Mouse (Mus musculus) kidney, embryonic 16.5 days (tissue): Measurements from ENCODE around the gene 9930021J03Rik. TPM values are rescaled to one million over a fixed set of nuclear protein-coding genes. Genes with fewer than 3 reads are reported as not detected.

Experiments used
- ATAC-seq: fragments of 200-750 bp; cut with Nextera tagmentation; 2 replicates; pipeline ENCODE4 v1.8.0; 2017; ENCODE audit warnings: moderate TSS enrichment; ENCODE audit not compliant: low FRiP score, low TSS enrichment
- H3K27ac ChIP-seq: fragments of 300-500 bp; sonication (generic); 2 replicates; pipeline ENCODE4 v1.5.1; 2014; ENCODE audit warnings: low read length
- H3K27me3 ChIP-seq: fragments of 300-500 bp; sonication (generic); 2 replicates; pipeline ENCODE4 v1.6.1; 2014; ENCODE audit warnings: low read length, control low read depth, mixed read lengths; ENCODE audit not compliant: insufficient read depth
- H3K36me3 ChIP-seq: fragments of 300-500 bp; sonication (generic); 2 replicates; pipeline ENCODE4 v1.6.1; 2014; ENCODE audit warnings: low read length, control low read depth, mixed read lengths; ENCODE audit not compliant: insufficient read depth
- H3K4me1 ChIP-seq: fragments of 300-500 bp; sonication (generic); 2 replicates; pipeline ENCODE4 v1.6.1; 2014; ENCODE audit warnings: low read length, control low read depth, mixed read lengths; ENCODE audit not compliant: insufficient read depth
- H3K4me2 ChIP-seq: fragments of 300-500 bp; sonication (generic); replicated peaks from 2 replicates; pipeline ENCODE4 v1.6.1; 2014; ENCODE audit warnings: low read depth, low read length
- H3K4me3 ChIP-seq: fragments of 300-500 bp; sonication (generic); 2 replicates; pipeline ENCODE4 v1.5.1; 2014; ENCODE audit warnings: mild to moderate bottlenecking, low read length
- H3K9ac ChIP-seq: fragments of 300-500 bp; sonication (generic); replicated peaks from 2 replicates; pipeline ENCODE4 v1.6.1; 2014; ENCODE audit warnings: low read length
- H3K9me3 ChIP-seq: fragments of 300-500 bp; sonication (generic); 2 replicates; pipeline ENCODE4 v1.6.1; 2016; ENCODE audit warnings: low read length, control low read depth
- WGBS: fragments of 180-500 bp; shearing (Covaris S2); extraction: QIAGEN DNeasy Blood & Tissue Kit; methylation state at CpG from one replicate; pipeline ENCODE4 v1.1.7; 2014; 5-methylcytosine and 5-hydroxymethylcytosine counted together
- polyA plus RNA-seq: library from polyadenylated mRNA; unstranded; fragments of >200 nt; fragmentation: Nextera tagmentation; extraction: Ambion mirVana; gene quantifications from 2 replicates; pipeline ENCODE4 v1.2.1, GENCODE M21; 2015

Gene 9930021J03Rik
- polyA plus RNA-seq, 1 experiment from 2014 or later: 4.6 TPM

DNA sequence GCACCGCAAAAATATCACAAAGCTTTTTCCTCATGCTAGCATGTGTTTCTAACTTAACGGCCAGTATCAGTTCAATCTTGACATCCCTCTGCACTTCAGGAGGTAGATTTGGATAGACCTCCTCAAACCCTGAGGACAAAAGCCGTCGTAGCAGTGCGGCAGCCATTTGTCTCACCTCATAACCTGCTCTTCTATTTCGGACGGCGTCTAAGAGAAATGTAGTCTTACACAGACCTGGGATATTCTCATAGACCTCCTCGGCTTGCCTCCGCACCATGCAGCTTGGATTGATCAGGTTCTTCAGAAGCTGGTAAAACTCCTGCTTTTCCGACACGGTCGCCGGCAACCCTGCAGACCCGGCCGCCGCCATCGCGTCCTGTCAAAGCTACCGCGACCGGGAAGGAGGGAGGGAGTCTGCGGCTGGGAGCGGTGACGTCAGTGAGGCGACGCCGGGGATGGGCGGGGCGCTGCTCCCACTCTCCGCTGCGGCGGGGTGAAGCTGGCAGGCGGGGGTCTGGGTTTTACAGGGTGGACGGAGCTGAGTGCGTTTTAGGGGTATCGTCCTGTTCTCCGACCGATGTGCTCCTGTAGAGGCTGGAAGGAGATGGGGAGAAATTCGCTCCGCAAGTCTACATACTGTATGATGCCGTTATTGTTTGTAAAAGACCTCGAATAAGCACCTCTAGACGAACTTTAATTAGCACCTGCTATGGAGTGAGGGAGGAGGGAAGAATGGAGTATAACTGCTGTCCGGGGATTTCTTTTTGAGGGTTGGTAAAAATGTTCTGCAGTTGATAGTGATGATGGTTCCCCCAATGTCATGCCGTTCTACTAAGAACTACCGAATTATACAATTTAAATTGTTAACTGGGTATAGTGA is 7.0 kb upstream of the 9930021J03Rik start, which contains the start of gene Ranbp6:
TSS of gene Ranbp6 (minus strand) at position 394 of the 880 bp plus-strand sequence.
- no peaks in the 10 kb centered on the region for H3K27me3 ChIP-seq
- ATAC-seq: peak; percentile 97
- peak within 1 kb of the TSS; percentile 25; the same call in 1 of the 2 replicates for H3K27ac ChIP-seq
- H3K36me3 ChIP-seq: peaks cover 12% of the 10 kb centered on the region
- peak within 1 kb of the TSS; percentile 96 for H3K4me3 ChIP-seq
- under 1% methylated on average over 47 of the region's 47 CpGs for WGBS
- peaks cover 9% of the 10 kb centered on the region for H3K4me1 ChIP-seq
- H3K9me3 ChIP-seq: no peaks in the 10 kb centered on the region
- H3K4me2 ChIP-seq: peak within 1 kb of the TSS; percentile 78
- H3K9ac ChIP-seq: peak within 1 kb of the TSS; percentile 89

DNA sequence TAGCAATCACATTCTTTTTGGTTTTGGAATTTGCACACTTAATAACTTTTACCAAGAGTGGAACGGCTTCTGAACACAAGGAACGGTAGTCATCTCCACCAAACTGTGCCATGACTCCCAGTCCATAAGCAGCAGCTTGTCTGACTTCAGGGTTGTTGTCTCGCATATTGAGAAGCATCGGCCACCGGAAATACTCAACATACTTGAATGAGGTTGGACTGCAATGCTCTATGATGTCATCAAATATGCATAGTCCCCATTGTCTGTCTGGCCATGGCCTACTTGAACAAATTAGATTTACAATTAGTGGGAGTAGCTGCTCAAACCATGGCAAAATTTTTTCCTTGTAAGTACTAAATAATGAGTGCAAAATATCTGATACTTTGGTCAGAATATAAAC is 4.2 kb upstream of the 9930021J03Rik start:
- Histone ChIP-seq H3K4me1 (peaks cover 9% of the 10 kb centered on the region), H3K27me3 (no peaks in the 10 kb centered on the region), H3K27ac (no peak overlapping the region), H3K36me3 (peaks cover 12% of the 10 kb centered on the region), H3K4me3 (no peak overlapping the region), H3K4me2 (no peak overlapping the region), H3K9me3 (no peaks in the 10 kb centered on the region), H3K9ac (no peak overlapping the region)
- WGBS: 94% methylated on average over 5 of the region's 5 CpGs
- no peak for ATAC-seq

DNA sequence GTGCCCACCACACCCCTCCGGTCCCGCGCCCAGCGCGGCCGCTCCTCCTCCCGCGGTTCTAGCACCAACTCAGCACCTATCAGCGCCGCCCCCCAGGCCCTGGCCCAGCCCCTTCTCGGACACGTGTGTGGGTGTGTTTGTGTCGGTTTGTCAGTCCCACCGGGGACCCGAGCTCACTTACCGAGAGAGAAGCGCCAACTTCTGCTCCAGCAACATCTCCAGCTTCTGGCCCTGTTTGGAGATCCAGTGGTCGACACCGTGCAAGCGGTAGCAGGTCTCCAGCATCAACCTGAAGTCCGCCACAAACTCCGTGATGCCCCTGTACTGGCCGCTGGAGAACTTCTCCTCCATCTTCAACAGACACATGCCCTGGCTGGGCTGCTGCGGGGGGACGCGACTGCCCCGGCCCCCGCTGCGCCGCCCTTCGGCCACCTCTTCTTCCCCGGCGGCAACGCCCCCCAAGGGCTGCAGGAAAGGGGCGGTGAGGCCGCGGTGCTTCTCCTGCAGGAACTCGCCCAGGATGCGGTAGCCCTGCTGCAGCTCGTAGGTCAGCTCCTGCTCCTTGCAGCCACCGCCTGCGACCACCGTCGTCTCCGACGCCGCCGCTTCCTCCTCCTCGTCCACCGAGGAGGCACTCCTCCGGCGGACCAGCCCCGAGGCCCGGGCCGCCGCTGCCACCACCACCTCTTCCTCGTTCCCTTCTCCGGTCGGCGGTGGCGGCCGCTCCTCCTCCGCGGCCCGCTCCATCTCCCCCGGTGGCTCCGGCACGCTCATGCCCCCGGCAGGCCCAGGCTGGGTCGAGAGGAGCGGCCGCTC is 480 bp downstream of the 9930021J03Rik start:
- peaks cover 8% of the 10 kb centered on the region for H3K4me1 ChIP-seq
- H3K9ac ChIP-seq: peak overlapping the region; percentile 97
- peak overlapping the region; percentile 99 for H3K4me3 ChIP-seq
- H3K27me3 ChIP-seq: no peaks in the 10 kb centered on the region
- H3K27ac ChIP-seq: peak overlapping the region; percentile 92
- peaks cover under 1% of the 10 kb centered on the region for H3K36me3 ChIP-seq
- under 1% methylated on average over 53 of the region's 72 CpGs for WGBS
- peak; percentile 77 for ATAC-seq
- H3K4me2 ChIP-seq: peak overlapping the region; percentile 80
- H3K9me3 ChIP-seq: no peaks in the 10 kb centered on the region

- peaks cover 8% of the 10 kb centered on the region for H3K4me1 ChIP-seq
- H3K4me3 ChIP-seq: peak overlapping the region; percentile 37
- no peak for ATAC-seq
- H3K9ac ChIP-seq: 0 out of 2 replicates have a peak overlapping the region, but pooled peaks have one; percentile 44
- no peaks in the 10 kb centered on the region for H3K27me3 ChIP-seq
- no peak overlapping the region for H3K27ac ChIP-seq
- WGBS: 28% methylated on average over 3 of the region's 3 CpGs
- no peaks in the 10 kb centered on the region for H3K9me3 ChIP-seq
- H3K4me2 ChIP-seq: peak overlapping the region; percentile 80
- H3K36me3 ChIP-seq: no peaks in the 10 kb centered on the region
These were observed 1.8 kb downstream of the 9930021J03Rik start for GRCm38 (mm10) chr19:29803946-29804345.

DNA sequence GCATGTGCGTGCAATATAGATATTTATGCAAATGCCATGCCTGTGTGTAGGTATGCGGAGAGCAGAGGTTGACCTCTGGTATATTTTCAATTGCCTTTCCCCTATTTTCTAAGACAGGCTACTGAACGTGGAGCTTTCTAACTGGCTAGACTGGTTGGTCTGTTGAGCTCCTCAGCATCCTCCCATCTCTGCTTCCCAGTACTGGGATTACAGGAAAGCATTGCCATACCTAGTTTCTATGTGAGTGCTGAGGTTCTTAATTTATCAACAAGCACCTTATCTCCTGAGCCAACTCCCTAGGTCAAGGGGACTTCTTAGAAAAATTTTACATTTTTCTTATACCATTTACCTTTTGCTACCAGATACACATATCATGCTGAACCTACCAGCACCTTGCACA is 8.4 kb downstream of the 9930021J03Rik start:
- 73% methylated on average over 3 of the region's 3 CpGs for WGBS
- Histone ChIP-seq H3K4me2 (no peak overlapping the region), H3K36me3 (no peaks in the 10 kb centered on the region), H3K9me3 (no peaks in the 10 kb centered on the region), H3K27me3 (no peaks in the 10 kb centered on the region), H3K27ac (no peak overlapping the region), H3K9ac (no peak overlapping the region), H3K4me1 (0 out of 2 replicates have a peak, but pooled peaks cover 3% of the 10 kb centered on the region), H3K4me3 (no peak overlapping the region)
- no peak for ATAC-seq

DNA sequence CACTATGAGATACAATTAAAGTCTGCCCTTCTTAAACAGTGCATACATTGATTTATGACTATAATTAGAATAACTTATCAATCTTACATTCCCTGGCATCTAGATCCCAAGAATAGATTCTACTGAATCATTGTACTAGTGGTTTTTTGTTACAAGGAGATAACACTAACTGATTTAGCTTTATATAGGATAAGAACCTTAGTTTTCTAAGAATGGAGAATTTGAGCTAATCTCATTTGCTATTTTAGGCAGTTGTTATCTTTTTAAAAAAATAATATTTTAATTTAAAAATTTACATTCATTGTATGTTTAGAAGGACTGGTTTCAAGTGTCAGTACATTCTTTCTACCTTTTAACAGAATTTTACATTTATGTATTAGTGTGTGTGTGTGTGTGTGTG is 17.8 kb downstream of the 9930021J03Rik start:
- Histone ChIP-seq H3K9ac (no peak overlapping the region), H3K36me3 (0 out of 2 replicates have a peak, but pooled peaks cover 5% of the 10 kb centered on the region), H3K27me3 (no peaks in the 10 kb centered on the region), H3K9me3 (no peaks in the 10 kb centered on the region), H3K4me1 (no peaks in the 10 kb centered on the region), H3K4me2 (no peak overlapping the region), H3K4me3 (no peak overlapping the region), H3K27ac (no peak overlapping the region)
- no peak for ATAC-seq

GRCm38 (mm10) chr19:29782914-29783313 is 22.9 kb downstream of the 9930021J03Rik start:
- Histone ChIP-seq H3K36me3 (0 out of 2 replicates have a peak, but pooled peaks cover 4% of the 10 kb centered on the region), H3K4me1 (no peaks in the 10 kb centered on the region), H3K9ac (no peak overlapping the region), H3K4me3 (no peak overlapping the region), H3K4me2 (no peak overlapping the region), H3K9me3 (no peaks in the 10 kb centered on the region), H3K27me3 (no peaks in the 10 kb centered on the region), H3K27ac (no peak overlapping the region)
- no peak for ATAC-seq
- WGBS: 81% methylated on average over 2 of the region's 2 CpGs

- no peak overlapping the region for H3K4me3 ChIP-seq
- no peak for ATAC-seq
- no peaks in the 10 kb centered on the region for H3K27me3 ChIP-seq
- 95% methylated on average over 2 of the region's 2 CpGs for WGBS
- H3K9ac ChIP-seq: no peak overlapping the region
- 0 out of 2 replicates have a peak, but pooled peaks cover 7% of the 10 kb centered on the region for H3K36me3 ChIP-seq
- H3K27ac ChIP-seq: no peak overlapping the region
- no peaks in the 10 kb centered on the region for H3K4me1 ChIP-seq
- no peak overlapping the region for H3K4me2 ChIP-seq
- H3K9me3 ChIP-seq: no peaks in the 10 kb centered on the region
These were observed 51.9 kb downstream of the 9930021J03Rik start for GRCm38 (mm10) chr19:29753939-29754338.

- H3K9me3 ChIP-seq: no peaks in the 10 kb centered on the region
- H3K4me1 ChIP-seq: no peaks in the 10 kb centered on the region
- 95% methylated on average over 3 of the region's 3 CpGs for WGBS
- no peak overlapping the region for H3K9ac ChIP-seq
- no peak for ATAC-seq
- H3K4me2 ChIP-seq: no peak overlapping the region
- no peak overlapping the region for H3K4me3 ChIP-seq
- H3K27ac ChIP-seq: no peak overlapping the region
- no peaks in the 10 kb centered on the region for H3K27me3 ChIP-seq
- H3K36me3 ChIP-seq: 0 out of 2 replicates have a peak, but pooled peaks cover 7% of the 10 kb centered on the region
These were observed 54.8 kb downstream of the 9930021J03Rik start for GRCm38 (mm10) chr19:29750994-29751393.
